Mouse (Mus musculus): ENCODE results near the gene Bicdl2.

DNA sequence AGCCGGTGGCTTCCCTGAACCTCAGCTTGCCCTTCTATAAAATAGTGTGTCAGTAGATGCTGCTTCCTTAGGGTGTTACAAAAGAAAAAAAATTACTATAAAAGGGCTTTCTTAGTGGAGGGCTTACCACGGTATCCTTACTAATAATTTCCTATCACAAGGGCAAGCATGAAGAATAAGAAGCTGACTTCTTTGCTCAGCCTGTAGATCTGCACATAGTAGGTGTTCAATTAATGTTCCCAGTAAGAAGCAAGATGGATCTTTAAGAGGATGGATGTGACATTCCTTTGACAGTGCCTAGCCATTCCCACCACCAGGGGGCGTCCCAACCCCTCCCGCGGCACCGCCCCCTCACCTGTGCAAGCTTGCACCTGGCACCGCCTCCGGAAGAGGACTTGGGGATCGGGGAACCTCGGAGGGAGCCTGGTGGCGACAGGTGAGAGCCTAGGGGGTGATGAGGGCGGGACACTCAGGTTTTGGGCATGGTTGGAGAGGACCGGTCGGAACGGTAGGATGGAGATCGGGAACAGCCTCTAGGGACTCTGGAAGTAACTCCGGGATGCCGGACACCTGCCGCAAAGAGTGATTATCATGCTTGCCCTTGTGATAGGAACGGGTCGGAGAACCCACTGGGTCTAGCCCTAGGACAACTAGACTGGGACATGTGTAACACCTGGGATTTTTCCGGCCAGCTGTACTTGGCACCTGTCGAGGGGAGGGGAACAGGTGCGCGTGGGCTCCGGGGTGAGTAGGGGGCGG, at the start of gene Bicdl2:
- TF ChIP-seq FLI1 (IDR thresholded peaks at IDR 0.05; ENCODE audit: low read length) (no peak), GATA1 (IDR thresholded peaks at IDR 0.05; ENCODE audit: borderline replicate concordance, low read length) (no peak)

Data from megakaryocyte, embryonic 14.5 days (primary cell).